Comparison of ENCODE assay signal across 15 mouse cellular contexts in the genomic region with DNA sequence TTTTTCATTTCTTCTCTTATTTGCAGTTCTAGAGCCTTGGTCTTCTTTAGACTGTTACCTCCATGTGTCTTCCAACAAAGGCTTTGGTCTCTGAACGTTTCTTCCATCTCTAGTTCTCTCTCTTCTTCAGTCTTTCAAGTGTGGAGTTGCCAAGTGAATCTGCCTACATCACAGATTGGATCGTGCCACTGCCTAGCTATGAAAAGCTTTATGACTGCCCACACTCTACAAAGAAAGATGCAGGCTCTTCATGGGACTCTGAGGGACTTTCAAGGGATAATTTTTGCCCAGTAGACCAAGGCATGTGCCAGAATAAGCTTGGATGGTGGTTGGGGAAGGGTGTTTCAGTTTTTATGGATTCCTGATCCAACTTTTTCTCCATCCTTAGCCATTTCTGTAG. TPM values are rescaled to one million over a fixed set of nuclear protein-coding genes. Genes with fewer than 3 reads are reported as not detected.
A peak's percentile ranks its signal among the peaks of the same experiment; 100 is the strongest.
DNase-seq lines count a peak whose midpoint lies in the region.
"Had no signal": no experiment of that assay in that cellular context is flagged by ENCODE, and none has a peak within 500 bp of the region (broad histone marks: within the 10 kb centered on the region; RNA-seq: fewer than 3 reads in every experiment).

No protein-coding gene starts in this region.

- peak; percentile 24 to 35 for DNase-seq in frontal cortex, adult 2 months (ENCODE audit: extremely low spot score in 1 of 2, low spot score in 1 of 2)
- DNase-seq in frontal cortex, postnatal 10 days (ENCODE audit: low spot score in 2 of 2) = no peak
- peak; percentile 20 for DNase-seq in right cerebral cortex, adult 18-20 months
- DNase-seq in right cerebral cortex, postnatal 14 days = no peak
- peak; percentile 59 for DNase-seq in telencephalon, adult 2 months (ENCODE audit: low read depth, low spot score)
- DNase-seq in cerebellum, adult 9-10 months = no peak
- DNase-seq: adrenal gland, adult 2 months; adrenal gland, postnatal 10 days; adrenal gland, postnatal 25 days; cerebellum, adult 11-12 months; cerebellum, adult 2 months; cerebellum, adult 9-11 months; cerebellum, postnatal 14 days; cerebellum, postnatal 36 days; forebrain, postnatal 0 days had no signal

RNA-seq across cellular contexts. Expression of gene Cdkl5, which starts 30.0 kb away (rescaled TPM):
- polyA plus RNA-seq in frontal cortex, adult 2 months (2012; rRNA removed) = 31.8 and 33.9 TPM in 2 replicates

Comparison
In these comparisons a context has a peak if more than half of its experiments do, and no peak if none do; other contexts are left out.
1. DNase-seq: peak in frontal cortex, adult 2 months (2 of 2), right cerebral cortex, adult 18-20 months (single experiment) and telencephalon, adult 2 months (single experiment); none in frontal cortex, postnatal 10 days (0 of 2), right cerebral cortex, postnatal 14 days (single experiment) and cerebellum, adult 9-10 months (single experiment).